Mouse (Mus musculus) NIH3T3 (cell line): ENCODE measurements around the gene Bcr.
A peak's percentile ranks its signal among the peaks of the same experiment; 100 is the strongest.

ENCODE experiments used
- DNase-seq: peaks from one replicate; pipeline ENCODE4 v3.0.0-alpha.2; 2012; ENCODE audit warnings: low read depth

Gene Bcr

GRCm38 (mm10) chr10:75094338-75094737 is 33.9 kb downstream of the Bcr start:
- DNase-seq, result no peak

- DNase-seq, result no peak
Measured at GRCm38 (mm10) chr10:75095216-75095615, 34.8 kb downstream of the Bcr start.

- no peak for DNase-seq
Measured at GRCm38 (mm10) chr10:75098446-75099183, 38.2 kb downstream of the Bcr start.

GRCm38 (mm10) chr10:75100298-75100697 is 39.9 kb downstream of the Bcr start:
- no peak for DNase-seq

- DNase-seq, result no peak
Measured at GRCm38 (mm10) chr10:75103502-75103901, 43.1 kb downstream of the Bcr start.

GRCm38 (mm10) chr10:75104191-75105098 is 44.1 kb downstream of the Bcr start:
- DNase-seq, result peak; percentile 85

GRCm38 (mm10) chr10:75105099-75105461 is 44.7 kb downstream of the Bcr start:
- DNase-seq, result peak; percentile 82

GRCm38 (mm10) chr10:75105687-75106086 is 45.3 kb downstream of the Bcr start:
- DNase-seq, result no peak

- DNase-seq, result peak; percentile 48
Measured at GRCm38 (mm10) chr10:75106940-75107381, 46.6 kb downstream of the Bcr start.

- DNase-seq, result no peak
Measured at GRCm38 (mm10) chr10:75108092-75108491, 47.7 kb downstream of the Bcr start.

- no peak for DNase-seq
Measured at GRCm38 (mm10) chr10:75111446-75112201, 51.2 kb downstream of the Bcr start.

GRCm38 (mm10) chr10:75112405-75112804 is 52.0 kb downstream of the Bcr start:
- no peak for DNase-seq

- no peak for DNase-seq
Measured at GRCm38 (mm10) chr10:75113620-75114019, 53.2 kb downstream of the Bcr start.

- peak; percentile 73 for DNase-seq
Measured at GRCm38 (mm10) chr10:75115240-75115639, 54.8 kb downstream of the Bcr start.

- peak; percentile 58 for DNase-seq
Measured at GRCm38 (mm10) chr10:75116842-75117457, 56.6 kb downstream of the Bcr start.

GRCm38 (mm10) chr10:75118444-75118843 is 58.1 kb downstream of the Bcr start:
- peak; percentile 80 for DNase-seq

- peak; percentile 41 for DNase-seq
Measured at GRCm38 (mm10) chr10:75119396-75119795, 59.0 kb downstream of the Bcr start.

GRCm38 (mm10) chr10:75120176-75120575 is 59.8 kb downstream of the Bcr start:
- DNase-seq, result no peak

GRCm38 (mm10) chr10:75121028-75121427 is 60.6 kb downstream of the Bcr start:
- DNase-seq, result peak; percentile 86

GRCm38 (mm10) chr10:75125577-75125976 is 65.2 kb downstream of the Bcr start:
- no peak for DNase-seq

- DNase-seq, result peak; percentile 82
Measured at GRCm38 (mm10) chr10:75129283-75129710, 68.9 kb downstream of the Bcr start.
